31 mouse cellular contexts compared by ENCODE assay signal in genomic region chr17:90798689-90799088, GRCm38 (mm10).
A peak's percentile ranks its signal among the peaks of the same experiment; 100 is the strongest.
DNase-seq lines count a peak whose midpoint lies in the region; ATAC-seq lines count a peak whose summit lies in the region.
"Had no signal": no experiment of that assay in that cellular context is flagged by ENCODE, and none has a peak within 500 bp of the region (broad histone marks: within the 10 kb centered on the region; RNA-seq: fewer than 3 reads in every experiment).

No protein-coding gene starts in this region.

- H3K4me3 ChIP-seq in intestine, embryonic 15.5 days (replicated peaks), result no peak overlapping the region
- H3K4me3 ChIP-seq in forebrain, embryonic 16.5 days (replicated peaks; ENCODE audit: low read length), result no peak overlapping the region
- H3K4me3 ChIP-seq: erythroblast, embryonic 14.5 days; heart, adult 2 months; heart, embryonic 12.5 days; midbrain, embryonic 13.5 days had no signal

- H3K27ac ChIP-seq in intestine, embryonic 15.5 days, result no peak overlapping the region
- H3K27ac ChIP-seq in forebrain, embryonic 16.5 days (ENCODE audit: low read length), result no peak overlapping the region
- H3K27ac ChIP-seq: heart, adult 2 months; hindbrain, embryonic 14.5 days; kidney, postnatal 0 days; liver, embryonic 14.5 days; midbrain, embryonic 13.5 days had no signal

- no peak overlapping the region for H3K4me2 ChIP-seq in intestine, embryonic 15.5 days (replicated peaks)
- no peak overlapping the region for H3K4me2 ChIP-seq in forebrain, embryonic 16.5 days (ENCODE audit: low read length)
- H3K4me2 ChIP-seq: heart, embryonic 12.5 days; hindbrain, embryonic 14.5 days; midbrain, embryonic 13.5 days had no signal

- H3K4me1 ChIP-seq in intestine, embryonic 15.5 days (replicated peaks), result no peaks in the 10 kb centered on the region
- H3K4me1 ChIP-seq in forebrain, embryonic 16.5 days (replicated peaks; ENCODE audit: control insufficient read depth, insufficient read depth, low read length), result peaks cover 2% of the 10 kb centered on the region; the same call in 1 of the 2 replicates
- H3K4me1 ChIP-seq: heart, embryonic 12.5 days had no signal

- DNase-seq in adrenal gland, adult 8-10 months, result peak; percentile 13
- no peak for DNase-seq in adrenal gland, adult 18-20 months (ENCODE audit: low spot score in 2 of 2)
- peak; percentile 58 for DNase-seq in ovary, adult 18-20 months (ENCODE audit: low spot score)
- DNase-seq in ovary, postnatal 10 days (ENCODE audit: low spot score), result no peak
- no peak for DNase-seq in spleen, postnatal 4 days (ENCODE audit: low spot score in 2 of 2)
- DNase-seq: cerebellum, adult 11-12 months; cerebellum, postnatal 10 days; forebrain, postnatal 0 days; heart, adult 2 months; heart, postnatal 4 days; kidney, adult 8-10 months; kidney, postnatal 4 days; layer of hippocampus, postnatal 36 days; liver; lung, adult 2 months; lung, postnatal 10 days; retina, postnatal 1 day; right cerebral cortex, postnatal 14 days; thymus, adult 2 months; thymus, postnatal 36 days had no signal

- no peak overlapping the region for H3K9ac ChIP-seq in intestine, embryonic 15.5 days
- H3K9ac ChIP-seq in forebrain, embryonic 16.5 days (replicated peaks; ENCODE audit: low read depth, low read length), result no peak overlapping the region
- H3K9ac ChIP-seq: forebrain, postnatal 0 days; heart, embryonic 12.5 days; hindbrain, embryonic 14.5 days; liver, embryonic 14.5 days; midbrain, embryonic 13.5 days had no signal

- H3K36me3 ChIP-seq in intestine, embryonic 15.5 days, result no peaks in the 10 kb centered on the region
- H3K36me3 ChIP-seq in forebrain, embryonic 16.5 days (ENCODE audit: control insufficient read depth, insufficient read depth), result no peaks in the 10 kb centered on the region
- H3K36me3 ChIP-seq: heart, embryonic 12.5 days; midbrain, embryonic 13.5 days had no signal

- H3K9me3 ChIP-seq in intestine, embryonic 15.5 days, result no peaks in the 10 kb centered on the region
- H3K9me3 ChIP-seq in forebrain, embryonic 16.5 days (ENCODE audit: control insufficient read depth, low read length), result no peaks in the 10 kb centered on the region
- H3K9me3 ChIP-seq: heart, embryonic 12.5 days; midbrain, embryonic 13.5 days had no signal

- peak; percentile 93 for ATAC-seq in intestine, embryonic 15.5 days
- no peak for ATAC-seq in forebrain, embryonic 16.5 days
- ATAC-seq: activated CD4-positive, CD25-positive, alpha-beta regulatory T cell, adult 4 months; CD4-positive, CD25-positive, alpha-beta regulatory T cell, adult 4 months; forebrain, postnatal 0 days; inflammation-experienced regulatory T-cells, adult 6 months; midbrain, embryonic 13.5 days had no signal

- 56% methylated on average over 2 of the region's 2 CpGs for WGBS in intestine, embryonic 15.5 days
- 85% methylated on average over 2 of the region's 2 CpGs for WGBS in forebrain, embryonic 16.5 days

- no peaks in the 10 kb centered on the region for H3K27me3 ChIP-seq in intestine, embryonic 15.5 days (replicated peaks)
- H3K27me3 ChIP-seq in forebrain, embryonic 16.5 days (replicated peaks; ENCODE audit: control insufficient read depth, insufficient read depth, low read length), result no peaks in the 10 kb centered on the region
- H3K27me3 ChIP-seq: heart, embryonic 12.5 days; midbrain, embryonic 13.5 days had no signal

Comparison
In these comparisons a context has a peak if more than half of its experiments do, and no peak if none do; other contexts are left out.
1. DNase-seq: peak in adrenal gland, adult 8-10 months (single experiment) and ovary, adult 18-20 months (single experiment); none in adrenal gland, adult 18-20 months (0 of 2), ovary, postnatal 10 days (single experiment) and spleen, postnatal 4 days (0 of 2).